Mouse (Mus musculus) liver, postnatal 0 days (tissue): ENCODE results near the gene Pitpnm2.

Source experiments
- CTCF ChIP-seq: sonication (generic); IDR thresholded peaks from 2 replicates; pipeline ENCODE4 v1.5.1; 2016; ENCODE audit warnings: antibody characterized with exemption, low read depth
- EP300 ChIP-seq: IDR thresholded peaks from 2 replicates; pipeline ENCODE4 v1.6.1; 2016; ENCODE audit warnings: antibody characterized with exemption, low read depth, mild to moderate bottlenecking

- peak; percentile 100 for TF ChIP-seq CTCF
- no peak for TF ChIP-seq EP300
Measured at GRCm38 (mm10) chr5:124084588-124085173, 164.9 kb downstream of the Pitpnm2 start.
